In genomic region chr3:95176500-95176899, GRCm38 (mm10) we compare ENCODE assay signal across 26 mouse cellular contexts. TPM values are rescaled to one million over a fixed set of nuclear protein-coding genes. Genes with fewer than 3 reads are reported as not detected.
A peak's percentile ranks its signal among the peaks of the same experiment; 100 is the strongest.
DNase-seq lines count a peak whose midpoint lies in the region; ATAC-seq and TF ChIP-seq lines count a peak whose summit lies in the region.
"Had no signal": no experiment of that assay in that cellular context is flagged by ENCODE, and none has a peak within 500 bp of the region (broad histone marks: within the 10 kb centered on the region; RNA-seq: fewer than 3 reads in every experiment).

No protein-coding gene starts in this region.

- no peak for TF ChIP-seq CTCF in ES-Bruce4 (IDR thresholded peaks at IDR 0.05; ENCODE audit: low read depth, low read length)

- no peak for TF ChIP-seq EP300 in ES-Bruce4 (IDR thresholded peaks at IDR 0.05; ENCODE audit: insufficient read depth, low read depth, low read length)

- H3K27ac ChIP-seq in ES-Bruce4 (ENCODE audit: insufficient read depth, low read length) = peak overlapping the region; percentile 66
- H3K27ac ChIP-seq in stomach, embryonic 16.5 days (ENCODE audit: low read length) = peak overlapping the region; percentile 81
- H3K27ac ChIP-seq in kidney, embryonic 14.5 days (ENCODE audit: low read depth, low read length) = no peak overlapping the region
- H3K27ac ChIP-seq: forebrain, embryonic 10.5 days; forebrain, embryonic 13.5 days; heart, embryonic 15.5 days; hindbrain, embryonic 14.5 days; hindbrain, postnatal 0 days had no signal

- 62% methylated on average over 3 of the region's 3 CpGs for WGBS in stomach, embryonic 16.5 days
- WGBS in kidney, embryonic 14.5 days = 70% methylated on average over 3 of the region's 3 CpGs

- H3K9ac ChIP-seq in ES-Bruce4 (ENCODE audit: low read depth, poor library complexity, severe bottlenecking) = peak overlapping the region; percentile 9; the same call in 1 of the 2 replicates
- no peak overlapping the region for H3K9ac ChIP-seq in stomach, embryonic 16.5 days (ENCODE audit: low read length)
- no peak overlapping the region for H3K9ac ChIP-seq in kidney, embryonic 14.5 days (ENCODE audit: low read depth, low read length)
- H3K9ac ChIP-seq: forebrain, embryonic 13.5 days; heart, embryonic 12.5 days; heart, embryonic 15.5 days; hindbrain, embryonic 14.5 days had no signal

- no peaks in the 10 kb centered on the region for H3K9me3 ChIP-seq in ES-Bruce4 (replicated peaks; ENCODE audit: control insufficient read depth, insufficient read depth, low read length, poor library complexity, severe bottlenecking)
- no peaks in the 10 kb centered on the region for H3K9me3 ChIP-seq in stomach, embryonic 16.5 days (replicated peaks; ENCODE audit: control insufficient read depth, low read length)
- H3K9me3 ChIP-seq in kidney, embryonic 14.5 days (ENCODE audit: control insufficient read depth, low read length) = no peaks in the 10 kb centered on the region
- H3K9me3 ChIP-seq: forebrain, embryonic 10.5 days; forebrain, embryonic 13.5 days; heart, embryonic 15.5 days had no signal

- H3K4me2 ChIP-seq in stomach, embryonic 16.5 days (ENCODE audit: low read depth, low read length) = no peak overlapping the region
- H3K4me2 ChIP-seq in kidney, embryonic 14.5 days (replicated peaks; ENCODE audit: low read depth, low read length) = no peak overlapping the region
- H3K4me2 ChIP-seq: forebrain, embryonic 13.5 days; heart, embryonic 12.5 days; heart, embryonic 15.5 days; hindbrain, embryonic 14.5 days had no signal

- DNase-seq in R1 (ENCODE audit: low read depth, low spot score) = peak; percentile 69
- peak; percentile 47 for DNase-seq in testis, postnatal 10 days (ENCODE audit: low spot score)
- DNase-seq in kidney, adult 18-20 months = no peak
- no peak for DNase-seq in frontal cortex, postnatal 36 days (ENCODE audit: low spot score in 2 of 2)
- no peak for DNase-seq in layer of hippocampus, adult 11-12 months (ENCODE audit: low spot score)
- DNase-seq: adrenal gland, adult 8-10 months; adrenal gland, postnatal 25 days; cerebellum, adult 11-12 months; cerebellum, adult 9-10 months; cerebellum, postnatal 14 days; gastrocnemius, adult 2 months; gastrocnemius, postnatal 14 days; heart, adult 18-20 months; heart, postnatal 10 days; heart, postnatal 4 days had no signal

- no peak for ATAC-seq in stomach, embryonic 16.5 days (ENCODE audit: insufficient read depth, low FRiP score)
- no peak for ATAC-seq in kidney, embryonic 14.5 days (ENCODE audit: low FRiP score, low TSS enrichment)
- ATAC-seq: forebrain, embryonic 13.5 days; forebrain, embryonic 16.5 days; hindbrain, postnatal 0 days; inflammation-experienced regulatory T-cells, adult 6 months had no signal

- TF ChIP-seq POLR2A in ES-Bruce4 (IDR thresholded peaks at IDR 0.05; ENCODE audit: insufficient read depth, low read length) = no peak

- H3K4me1 ChIP-seq in ES-Bruce4 (ENCODE audit: control insufficient read depth, insufficient read depth, low read length) = peaks cover 4% of the 10 kb centered on the region
- H3K4me1 ChIP-seq in stomach, embryonic 16.5 days (ENCODE audit: control insufficient read depth, insufficient read depth, low read length) = peaks cover 13% of the 10 kb centered on the region; the same call in 1 of the 2 replicates
- H3K4me1 ChIP-seq in kidney, embryonic 14.5 days (ENCODE audit: control insufficient read depth, insufficient read depth, low read length) = peaks cover 11% of the 10 kb centered on the region; the same call in 1 of the 2 replicates

- no peaks in the 10 kb centered on the region; the same call in 1 of the 2 replicates for H3K27me3 ChIP-seq in ES-Bruce4 (ENCODE audit: control insufficient read depth, insufficient read depth, low read length, poor library complexity, severe bottlenecking)
- H3K27me3 ChIP-seq in stomach, embryonic 16.5 days (ENCODE audit: control insufficient read depth, insufficient read depth, low read length) = peaks cover 18% of the 10 kb centered on the region
- peaks cover 26% of the 10 kb centered on the region for H3K27me3 ChIP-seq in kidney, embryonic 14.5 days (ENCODE audit: control insufficient read depth, insufficient read depth, low read length)

- H3K36me3 ChIP-seq in ES-Bruce4 (ENCODE audit: control insufficient read depth, insufficient read depth, low read length, poor library complexity, severe bottlenecking) = no peaks in the 10 kb centered on the region
- peaks cover 10% of the 10 kb centered on the region; the same call in 1 of the 2 replicates for H3K36me3 ChIP-seq in stomach, embryonic 16.5 days (ENCODE audit: control insufficient read depth, insufficient read depth, low read length)
- peaks cover 5% of the 10 kb centered on the region; the same call in 1 of the 2 replicates for H3K36me3 ChIP-seq in kidney, embryonic 14.5 days (ENCODE audit: control insufficient read depth, insufficient read depth, low read length)
- H3K36me3 ChIP-seq: heart, embryonic 15.5 days had no signal

- H3K4me3 ChIP-seq in ES-Bruce4 (ENCODE audit: low read depth, low read length) = no peak overlapping the region
- no peak overlapping the region for H3K4me3 ChIP-seq in stomach, embryonic 16.5 days (replicated peaks; ENCODE audit: low read length)
- H3K4me3 ChIP-seq in kidney, embryonic 14.5 days (ENCODE audit: low read length) = no peak overlapping the region
- H3K4me3 ChIP-seq: forebrain, embryonic 10.5 days; forebrain, embryonic 13.5 days; gastrocnemius, adult 2 months; heart, embryonic 12.5 days; heart, embryonic 15.5 days had no signal

RNA-seq across cellular contexts. Expression of gene Sema6c, which starts 16.2 kb away (rescaled TPM):
- 13.3 and 18.8 TPM in 2 replicates for polyA plus RNA-seq in ES-Bruce4 (2011; ENCODE audit: insufficient read depth, insufficient read length, low read depth, missing spikeins)
- 1.5 and 2.6 TPM in 2 replicates for polyA plus RNA-seq in stomach, embryonic 16.5 days (2015; fragmentation: Nextera tagmentation; extraction: Ambion mirVana)
- 5.3 and 5.8 TPM in 2 replicates for polyA plus RNA-seq in kidney, embryonic 14.5 days (2014; fragmentation: Nextera tagmentation; extraction: Ambion mirVana)

RNA-seq across cellular contexts. Expression of gene Tnfaip8l2, which starts 34.3 kb away (rescaled TPM):
- not detected in 2 replicates for polyA plus RNA-seq in ES-Bruce4 (2011; ENCODE audit: insufficient read depth, insufficient read length, low read depth, missing spikeins)
- polyA plus RNA-seq in stomach, embryonic 16.5 days (2015; fragmentation: Nextera tagmentation; extraction: Ambion mirVana) = 5.4 and 6.5 TPM in 2 replicates
- 2.1 TPM in 2 replicates for polyA plus RNA-seq in kidney, embryonic 14.5 days (2014; fragmentation: Nextera tagmentation; extraction: Ambion mirVana)

RNA-seq across cellular contexts. Expression of gene Gabpb2, which starts 41.2 kb away (rescaled TPM):
- 39.8 and 49.0 TPM in 2 replicates for polyA plus RNA-seq in ES-Bruce4 (2011; ENCODE audit: insufficient read depth, insufficient read length, low read depth, missing spikeins)
- polyA plus RNA-seq in stomach, embryonic 16.5 days (2015; fragmentation: Nextera tagmentation; extraction: Ambion mirVana) = 10.9 and 11.5 TPM in 2 replicates
- 9.7 and 15.4 TPM in 2 replicates for polyA plus RNA-seq in kidney, embryonic 14.5 days (2014; fragmentation: Nextera tagmentation; extraction: Ambion mirVana)

RNA-seq across cellular contexts. Expression of gene Lysmd1, which starts 42.6 kb away (rescaled TPM):
- polyA plus RNA-seq in ES-Bruce4 (2011; ENCODE audit: insufficient read depth, insufficient read length, low read depth, missing spikeins) = 4.0 and 5.7 TPM in 2 replicates
- polyA plus RNA-seq in stomach, embryonic 16.5 days (2015; fragmentation: Nextera tagmentation; extraction: Ambion mirVana) = 13.7 and 14.5 TPM in 2 replicates
- polyA plus RNA-seq in kidney, embryonic 14.5 days (2014; fragmentation: Nextera tagmentation; extraction: Ambion mirVana) = 6.9 and 9.1 TPM in 2 replicates

RNA-seq across cellular contexts. Expression of gene Scnm1, which starts 42.7 kb away (rescaled TPM):
- polyA plus RNA-seq in ES-Bruce4 (2011; ENCODE audit: insufficient read depth, insufficient read length, low read depth, missing spikeins) = 48.5 and 52.1 TPM in 2 replicates
- 55.8 and 58.2 TPM in 2 replicates for polyA plus RNA-seq in stomach, embryonic 16.5 days (2015; fragmentation: Nextera tagmentation; extraction: Ambion mirVana)
- 69.6 and 84.7 TPM in 2 replicates for polyA plus RNA-seq in kidney, embryonic 14.5 days (2014; fragmentation: Nextera tagmentation; extraction: Ambion mirVana)

Comparison
In these comparisons a context has a peak if more than half of its experiments do, and no peak if none do; other contexts are left out.
1. DNase-seq: peak in R1 (single experiment) and testis, postnatal 10 days (single experiment); none in kidney, adult 18-20 months (single experiment), frontal cortex, postnatal 36 days (0 of 2) and layer of hippocampus, adult 11-12 months (single experiment).